Mouse (Mus musculus) thymus, adult 2 months (tissue): ENCODE data around the gene Alox12e.

ENCODE experiments used
- CTCF ChIP-seq: fragments of 200-500 bp; IDR thresholded peaks from 2 replicates; pipeline ENCODE4 v1.5.1; 2012; ENCODE audit warnings: mild to moderate bottlenecking, control low read depth, low read length, moderate library complexity, borderline replicate concordance; ENCODE audit not compliant: control insufficient read depth, poor library complexity, insufficient read depth; ENCODE audit errors: extremely low read depth
- POLR2A ChIP-seq: fragments of 200-500 bp; IDR thresholded peaks from 2 replicates; pipeline ENCODE4 v1.6.1; 2012; ENCODE audit warnings: mild to moderate bottlenecking, low read length, control low read depth, moderate library complexity; ENCODE audit not compliant: control insufficient read depth, poor library complexity, insufficient read depth; ENCODE audit errors: extremely low read depth

DNA sequence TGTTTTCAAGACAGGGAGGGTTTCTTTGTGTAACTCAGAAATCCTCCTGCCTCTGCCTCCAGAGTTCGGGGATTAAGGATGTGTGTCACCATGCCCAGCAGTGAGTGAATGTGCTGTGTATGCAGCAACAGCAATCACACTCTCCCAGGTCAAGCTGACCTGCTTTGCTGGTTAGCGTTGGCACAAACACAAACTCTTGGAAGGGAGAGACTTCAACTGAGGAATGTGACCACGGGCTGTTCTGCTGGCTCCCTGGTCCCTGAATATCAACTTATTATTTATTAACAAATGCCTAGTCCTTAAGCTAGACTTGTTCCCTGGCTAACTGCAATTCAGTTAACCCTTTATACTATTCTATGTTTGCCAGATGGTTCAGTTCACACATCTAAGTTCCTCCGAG lies 38.8 kb downstream of the Alox12e start:
- no peak for TF ChIP-seq CTCF
- no peak for TF ChIP-seq POLR2A
